Comparison of ENCODE assay signal across 8 mouse cellular contexts in genomic region chr8:92847299-92847698, GRCm38 (mm10). TPM values are rescaled to one million over a fixed set of nuclear protein-coding genes. Genes with fewer than 3 reads are reported as not detected.
DNase-seq lines count a peak whose midpoint lies in the region; ATAC-seq lines count a peak whose summit lies in the region.

No protein-coding gene starts in this region.

- H3K9me3 ChIP-seq in heart, embryonic 13.5 days = no peaks in the 10 kb centered on the region
- no peaks in the 10 kb centered on the region for H3K9me3 ChIP-seq in neural tube, embryonic 15.5 days (replicated peaks)

- H3K4me3 ChIP-seq in heart, embryonic 13.5 days = no peak overlapping the region
- H3K4me3 ChIP-seq in neural tube, embryonic 15.5 days (replicated peaks) = no peak overlapping the region

- H3K27ac ChIP-seq in heart, embryonic 13.5 days (replicated peaks) = peak overlapping the region; percentile 85
- H3K27ac ChIP-seq in neural tube, embryonic 15.5 days (replicated peaks) = 0 out of 2 replicates have a peak overlapping the region, but pooled peaks have one; percentile 6

- peaks cover 47% of the 10 kb centered on the region for H3K4me1 ChIP-seq in heart, embryonic 13.5 days
- H3K4me1 ChIP-seq in neural tube, embryonic 15.5 days = peaks cover 28% of the 10 kb centered on the region

- H3K9ac ChIP-seq in heart, embryonic 13.5 days = peak overlapping the region; percentile 50; the same call in 1 of the 2 replicates
- no peak overlapping the region for H3K9ac ChIP-seq in neural tube, embryonic 15.5 days (replicated peaks)

- H3K36me3 ChIP-seq in heart, embryonic 13.5 days = peaks cover 52% of the 10 kb centered on the region
- no peaks in the 10 kb centered on the region for H3K36me3 ChIP-seq in neural tube, embryonic 15.5 days

- H3K27me3 ChIP-seq in heart, embryonic 13.5 days (replicated peaks) = no peaks in the 10 kb centered on the region
- no peaks in the 10 kb centered on the region for H3K27me3 ChIP-seq in neural tube, embryonic 15.5 days (replicated peaks)

- 27% methylated on average over 9 of the region's 9 CpGs for WGBS in heart, embryonic 13.5 days
- WGBS in neural tube, embryonic 15.5 days = 48% methylated on average over 9 of the region's 9 CpGs

- DNase-seq in urinary bladder, adult 2 months (ENCODE audit: low spot score) = peak; percentile 43
- DNase-seq in urinary bladder, adult 18-20 months (ENCODE audit: low spot score in 2 of 2) = no peak
- peak; percentile 53 to 69 for DNase-seq in kidney, postnatal 4 days
- DNase-seq in spleen, adult 12 weeks (ENCODE audit: low spot score) = no peak
- no peak for DNase-seq in gastrocnemius, postnatal 4 days (ENCODE audit: low spot score in 2 of 2)
- no peak for DNase-seq in frontal cortex, postnatal 10 days (ENCODE audit: low spot score in 2 of 2)

- ATAC-seq in heart, embryonic 13.5 days (ENCODE audit: extremely low read depth, insufficient number of reproducible peaks, low FRiP score, low TSS enrichment) = peak; percentile 35; the same call in 1 of the 2 replicates
- no peak for ATAC-seq in neural tube, embryonic 15.5 days (ENCODE audit: low FRiP score)

- peak overlapping the region; percentile 39 for H3K4me2 ChIP-seq in heart, embryonic 13.5 days
- H3K4me2 ChIP-seq in neural tube, embryonic 15.5 days = no peak overlapping the region

RNA-seq across cellular contexts. Expression of gene Lpcat2, which starts 7.8 kb away (rescaled TPM):
- polyA plus RNA-seq in urinary bladder, adult 2 months (2012; rRNA removed) = 7.0 and 8.4 TPM in 2 replicates
- 3.5 and 3.9 TPM in 2 replicates for polyA plus RNA-seq in heart, embryonic 13.5 days (2015; fragmentation: Nextera tagmentation; extraction: Ambion mirVana)
- 12.9 and 13.1 TPM in 2 replicates for polyA plus RNA-seq in neural tube, embryonic 15.5 days (2015; fragmentation: Nextera tagmentation; extraction: Ambion mirVana)
- 1 to 10 TPM; 2.2 to 2.5 TPM for total RNA-seq in gastrocnemius, postnatal 4 days (2021)

RNA-seq across cellular contexts. Expression of gene Mmp2, which starts 20.2 kb away (rescaled TPM):
- polyA plus RNA-seq in urinary bladder, adult 2 months (2012; rRNA removed) = 311 and 318 TPM in 2 replicates
- polyA plus RNA-seq in heart, embryonic 13.5 days (2015; fragmentation: Nextera tagmentation; extraction: Ambion mirVana) = 109 and 112 TPM in 2 replicates
- polyA plus RNA-seq in neural tube, embryonic 15.5 days (2015; fragmentation: Nextera tagmentation; extraction: Ambion mirVana) = 34.0 and 48.7 TPM in 2 replicates
- total RNA-seq in gastrocnemius, postnatal 4 days (2021) = 100 to 1,000 TPM; 234 to 294 TPM

RNA-seq across cellular contexts. Expression of gene Capns2, which starts 53.9 kb away (rescaled TPM):
- 1.1 and 1.5 TPM in 2 replicates for polyA plus RNA-seq in urinary bladder, adult 2 months (2012; rRNA removed)
- 0.29 TPM in 1 of 2 replicates, not detected in the other for polyA plus RNA-seq in heart, embryonic 13.5 days (2015; fragmentation: Nextera tagmentation; extraction: Ambion mirVana)
- polyA plus RNA-seq in neural tube, embryonic 15.5 days (2015; fragmentation: Nextera tagmentation; extraction: Ambion mirVana) = 0.46 and 0.60 TPM in 2 replicates
- total RNA-seq in gastrocnemius, postnatal 4 days (2021) = under 1 TPM; 0.36 to 0.37 TPM

Comparison
In these comparisons a context has a peak if more than half of its experiments do, and no peak if none do; other contexts are left out.
1. DNase-seq: peak in urinary bladder, adult 2 months (single experiment) and kidney, postnatal 4 days (2 of 2); none in urinary bladder, adult 18-20 months (0 of 2), spleen, adult 12 weeks (single experiment), gastrocnemius, postnatal 4 days (0 of 2) and frontal cortex, postnatal 10 days (0 of 2).